Mouse (Mus musculus) brain, embryonic 18.5 days (tissue): ENCODE results near the gene C7.
"Not testable (repeated sequence)": the region's sequence is repeated elsewhere in the genome, so short reads cannot be mapped to it uniquely, and the experiment has no call there.

Source experiments
- DNase-seq: peaks from one replicate; pipeline ENCODE4 v3.0.0-alpha.2; 2012; ENCODE audit warnings: low read depth, low spot score

Gene C7

DNA sequence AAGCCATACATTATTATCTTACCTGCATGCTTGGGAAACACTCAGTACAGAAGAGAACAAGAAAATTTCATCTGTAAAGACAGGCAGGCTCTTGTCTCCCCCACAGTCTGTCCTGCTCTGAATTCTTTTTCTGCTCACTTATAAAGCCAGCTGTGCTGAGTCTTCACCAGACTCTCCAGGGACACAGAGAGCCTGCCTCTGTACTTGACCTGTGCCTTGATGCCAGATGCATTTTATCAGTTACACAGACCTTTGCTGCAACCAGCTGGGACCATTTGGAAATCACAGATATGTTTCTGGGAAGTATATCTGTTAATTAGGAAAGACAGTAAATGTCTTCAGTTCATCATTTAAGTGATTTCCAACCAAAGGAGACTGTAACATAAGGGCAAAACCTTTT is at the start of gene C7:
Gene C7, minus strand, starts transcription at position 106 of the 400 bp plus-strand sequence.
- DNase-seq, result no peak

DNA sequence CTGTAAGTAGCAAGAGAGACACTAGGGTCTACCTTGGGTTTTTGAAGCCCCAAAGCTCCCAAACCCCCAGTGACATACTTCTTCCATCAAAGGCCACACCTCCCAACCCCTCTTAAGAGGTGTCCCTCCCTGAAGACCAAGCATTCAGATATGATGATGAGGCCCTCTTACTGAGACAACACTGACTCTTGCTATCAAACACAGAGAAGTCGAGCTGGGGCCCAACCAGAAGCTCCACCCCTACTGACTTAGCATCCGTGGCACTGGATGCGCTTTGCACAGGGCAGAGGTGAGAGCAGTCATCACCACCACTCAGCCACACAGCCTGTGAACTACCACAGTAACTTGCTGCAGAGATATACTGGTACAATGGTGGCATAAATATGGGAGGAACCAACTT is 49.1 kb upstream of the C7 start:
- no peak for DNase-seq

DNA sequence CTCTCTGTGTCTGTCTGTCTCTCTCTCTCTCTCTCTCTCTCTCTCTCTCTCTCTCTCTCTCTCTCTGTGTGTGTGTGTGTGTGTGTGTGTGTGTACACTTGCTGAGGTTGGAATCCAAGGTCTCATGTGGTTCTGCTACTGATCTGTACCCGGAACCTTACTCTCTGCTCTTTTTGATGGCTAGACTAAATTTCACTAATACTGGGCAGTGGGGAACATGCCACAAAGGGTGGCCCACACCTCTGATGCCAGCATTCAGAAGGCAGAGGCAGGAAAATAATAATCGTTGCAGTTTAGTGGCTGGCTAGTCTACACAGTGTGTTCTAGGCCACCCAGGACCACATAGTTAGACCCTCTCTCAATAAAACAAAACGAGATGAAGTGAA is 45.1 kb upstream of the C7 start:
- DNase-seq, result no peak

DNA sequence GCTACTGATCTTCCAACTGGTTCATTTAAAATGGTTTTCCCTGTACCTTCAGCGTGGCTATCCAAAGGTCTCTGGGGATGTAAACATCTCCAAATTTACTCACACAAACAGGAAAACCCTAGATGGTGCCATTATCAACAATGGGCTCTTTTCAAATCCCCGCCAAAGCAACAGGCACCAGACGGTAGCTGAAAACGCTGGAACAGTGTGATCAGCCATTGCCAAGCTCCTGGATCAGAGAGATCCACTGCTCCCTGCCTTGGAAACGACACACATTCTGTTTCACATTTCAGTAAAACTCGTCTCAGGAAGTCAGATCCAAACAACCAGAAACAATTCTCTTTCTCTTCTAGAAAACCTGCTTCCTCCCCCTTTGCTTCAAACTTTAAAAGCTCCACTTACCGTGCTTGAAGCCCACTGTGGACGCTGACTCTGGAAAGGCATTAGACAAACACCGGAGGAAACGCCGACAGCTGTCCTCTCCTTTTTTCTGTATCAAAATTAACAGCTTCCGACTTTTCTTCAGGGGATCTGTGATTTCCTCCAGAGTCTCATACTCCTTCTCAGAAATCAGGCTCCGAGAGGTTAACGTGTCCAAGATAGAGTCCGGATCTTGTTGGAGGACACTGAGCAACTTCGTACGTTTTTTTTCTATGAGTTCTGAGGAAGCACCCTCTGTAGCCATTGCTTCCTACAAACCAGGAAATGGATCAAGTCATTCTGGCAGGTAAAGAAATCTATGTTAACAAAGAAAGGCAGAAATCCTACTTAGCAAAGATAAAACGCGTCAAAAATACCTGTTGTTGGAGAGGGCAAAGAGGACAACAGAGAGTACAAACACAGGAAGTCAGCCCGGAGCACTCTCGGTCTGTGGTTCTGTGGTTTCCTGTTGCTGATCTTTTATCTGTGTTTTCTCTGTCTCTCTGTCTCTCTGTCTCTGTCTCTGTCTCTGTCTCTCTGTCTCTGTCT is 44.4 kb upstream of the C7 start, which contains the start of gene Card6:
Gene Card6, minus strand, starts transcription at position 854 of the 969 bp plus-strand sequence.
- no peak for DNase-seq

DNA sequence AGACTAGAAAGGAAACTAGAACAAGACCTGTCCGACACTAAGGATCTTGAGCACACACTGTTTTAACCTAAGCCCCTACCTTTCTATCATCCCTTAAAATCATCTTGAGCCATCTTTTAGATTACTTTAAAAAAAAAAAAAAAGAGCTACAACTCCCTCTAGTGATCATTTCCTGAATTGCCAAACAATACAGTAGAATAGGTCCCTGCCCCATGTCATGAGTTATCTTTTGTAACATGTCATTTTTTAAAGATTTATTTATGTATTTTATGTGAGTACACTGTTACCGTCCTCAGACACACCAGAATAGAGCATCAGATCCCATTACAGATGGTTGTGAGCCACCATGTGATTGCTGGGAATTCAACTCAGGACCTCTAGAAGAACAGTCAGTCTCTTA is 42.8 kb upstream of the C7 start:
- DNase-seq, result no peak

DNA sequence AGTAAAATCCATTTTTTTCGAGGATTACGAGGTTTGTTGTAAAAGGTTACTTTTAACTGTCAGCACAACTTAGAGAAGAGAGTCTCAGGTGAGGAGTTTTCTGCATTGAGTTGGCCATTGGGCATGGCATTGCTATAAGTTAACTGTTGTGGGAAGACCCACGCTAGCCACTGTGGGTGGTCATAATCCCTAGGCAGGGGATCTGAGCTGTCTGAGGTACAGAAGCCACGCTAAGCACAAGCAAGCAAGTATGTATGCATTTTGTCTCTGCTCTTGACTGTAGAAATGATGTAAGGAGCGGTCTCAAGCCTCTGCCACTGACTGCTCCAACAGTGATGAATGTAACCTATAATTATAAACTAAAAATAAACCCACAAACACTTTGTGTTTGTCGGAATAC is 42.4 kb upstream of the C7 start:
- DNase-seq, result no peak

DNA sequence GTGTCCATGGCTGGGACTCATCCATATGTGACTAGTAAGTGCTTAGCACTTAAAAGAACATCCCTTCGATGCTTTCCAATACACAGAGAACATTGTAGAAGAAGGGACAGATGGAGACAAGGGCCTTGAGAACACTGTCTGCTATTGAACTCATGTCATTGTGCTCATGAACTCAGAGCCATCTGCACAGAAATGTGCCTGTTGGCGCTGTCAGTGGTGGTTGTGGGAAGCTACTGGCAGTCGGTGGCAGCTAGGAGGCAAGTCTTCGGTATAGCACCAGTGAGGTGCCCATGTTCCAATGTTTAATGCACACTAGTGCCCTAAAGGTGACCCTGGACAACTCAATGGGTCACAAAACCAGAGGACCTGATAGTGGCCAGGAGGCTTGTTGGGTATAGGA is 38.8 kb upstream of the C7 start:
- DNase-seq, result no peak

DNA sequence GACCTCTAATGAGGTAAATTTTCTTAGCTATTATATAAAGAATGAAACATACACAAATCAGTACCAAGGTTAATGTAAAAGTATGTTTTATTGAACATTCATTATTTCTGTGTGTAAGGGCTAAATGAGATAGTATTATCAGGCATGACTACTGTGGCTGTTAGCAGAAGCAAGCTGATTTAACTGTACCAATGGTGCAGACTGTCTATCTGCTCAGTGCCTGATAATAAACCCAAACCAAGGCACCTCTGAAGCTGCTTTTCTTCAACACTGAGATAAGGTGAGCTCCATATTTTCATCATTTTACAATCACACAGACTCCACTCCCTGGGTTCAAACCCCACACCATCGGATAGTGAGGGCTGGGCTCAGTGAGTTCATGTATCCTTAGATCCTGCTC is 33.8 kb upstream of the C7 start:
- DNase-seq, result no peak

DNA sequence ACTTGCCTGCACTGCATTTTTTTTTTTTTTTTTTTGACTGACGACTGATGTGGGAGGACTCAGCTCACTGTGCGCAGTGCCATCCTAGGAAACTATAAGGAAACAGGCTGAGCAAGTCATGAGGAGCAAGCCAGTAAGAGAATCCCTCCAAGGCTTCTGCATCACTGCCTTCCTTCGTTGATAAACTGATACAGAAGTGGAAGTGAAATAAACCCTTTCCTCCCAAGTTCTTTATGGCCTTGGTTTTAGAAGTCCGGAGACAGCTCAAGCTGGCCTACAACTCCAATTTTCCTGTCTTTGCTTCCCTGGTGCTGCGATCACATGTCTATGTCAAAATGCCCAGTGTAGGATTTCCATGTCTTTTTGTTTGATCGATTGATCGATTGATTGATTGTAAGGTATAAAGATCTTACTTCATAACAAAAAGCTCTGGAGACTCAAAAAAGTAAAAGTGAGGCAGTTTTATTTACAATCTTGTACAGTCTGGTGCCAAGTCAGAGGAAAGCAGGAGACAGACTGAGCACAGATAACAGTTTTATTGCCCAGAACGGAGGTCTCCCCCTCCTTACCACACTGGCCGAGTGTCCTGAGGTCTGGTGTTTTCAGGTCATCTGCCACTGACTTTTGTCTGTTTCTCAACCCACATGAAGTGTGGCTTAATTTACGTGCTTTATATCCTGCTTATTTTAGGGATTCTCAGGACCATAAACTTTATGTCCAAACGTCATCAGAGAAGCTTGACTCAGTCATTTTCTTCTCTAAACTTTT is 32.2 kb upstream of the C7 start:
- no peak for DNase-seq

DNA sequence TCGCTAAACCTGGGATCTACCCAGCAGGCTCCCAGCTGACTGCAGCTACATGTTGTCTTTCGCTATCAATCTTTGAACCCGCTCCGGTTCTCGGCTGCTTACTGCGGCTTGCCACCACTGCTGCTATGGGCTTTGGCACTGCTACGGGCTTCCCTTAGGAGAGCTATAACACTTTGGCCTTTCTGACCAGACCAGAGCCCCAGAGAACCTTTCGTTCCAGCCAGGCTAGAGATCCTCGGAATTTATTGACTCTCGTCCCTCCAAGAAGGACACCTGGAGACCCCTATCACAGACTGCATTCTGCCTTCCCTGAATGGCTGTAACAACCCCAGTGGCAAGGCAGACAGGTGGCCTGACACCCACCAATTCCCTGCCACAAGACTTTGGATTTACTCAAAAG is 26.6 kb upstream of the C7 start:
- no peak for DNase-seq

DNA sequence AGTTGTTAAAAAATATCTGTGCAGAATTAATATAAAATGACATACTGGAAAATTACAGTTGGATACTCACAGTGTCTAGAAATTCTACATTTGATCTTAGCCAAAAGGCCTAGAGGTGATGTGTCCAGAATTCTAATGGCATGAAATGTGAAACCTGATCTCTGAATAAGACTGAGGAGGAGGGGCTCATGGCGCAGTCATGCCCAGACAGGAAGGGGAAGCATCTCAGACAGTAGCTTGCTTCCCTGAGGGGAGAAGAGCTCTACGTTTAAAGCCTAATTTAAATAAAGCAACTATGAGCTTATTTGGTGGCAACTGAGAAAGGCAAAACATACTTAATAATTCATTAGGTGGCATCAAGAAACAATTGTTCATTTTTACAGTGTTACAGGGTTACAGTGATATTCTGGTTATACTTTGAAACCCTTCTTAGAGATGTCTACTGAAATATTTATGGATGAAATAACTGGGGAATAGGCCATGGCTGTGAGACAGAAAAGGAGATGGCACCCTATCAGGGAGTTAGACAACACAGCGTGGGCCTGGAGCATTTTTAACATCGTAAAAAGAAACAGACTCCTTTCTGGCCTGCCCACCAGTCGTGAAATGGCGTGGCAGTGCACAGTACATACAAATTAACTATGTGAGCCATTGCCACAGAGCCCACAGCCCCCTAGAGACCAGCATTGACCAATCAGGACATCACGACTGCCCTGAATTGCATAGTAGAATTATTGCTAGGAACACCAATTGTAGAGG is 25.5 kb upstream of the C7 start:
- DNase-seq, result no peak

DNA sequence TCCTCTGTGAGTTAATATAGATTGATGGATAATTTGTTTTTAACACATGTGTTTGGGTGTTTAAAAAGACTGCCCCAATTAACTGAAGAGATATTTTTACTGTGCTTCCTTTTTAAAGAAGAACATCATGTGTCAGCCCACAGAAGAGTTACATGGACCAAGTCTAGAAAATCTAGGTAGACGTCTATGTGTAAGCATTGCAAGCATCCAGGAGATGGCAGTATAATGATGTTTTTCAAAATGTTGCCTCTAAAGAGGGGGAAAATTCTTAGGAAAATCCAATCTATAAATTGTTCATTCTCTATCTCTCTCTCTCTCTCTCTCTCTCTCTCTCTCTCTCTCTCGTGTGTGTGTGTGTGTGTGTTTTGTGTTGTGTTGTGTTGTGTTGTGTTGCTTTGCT is 22.6 kb upstream of the C7 start:
- no peak for DNase-seq

DNA sequence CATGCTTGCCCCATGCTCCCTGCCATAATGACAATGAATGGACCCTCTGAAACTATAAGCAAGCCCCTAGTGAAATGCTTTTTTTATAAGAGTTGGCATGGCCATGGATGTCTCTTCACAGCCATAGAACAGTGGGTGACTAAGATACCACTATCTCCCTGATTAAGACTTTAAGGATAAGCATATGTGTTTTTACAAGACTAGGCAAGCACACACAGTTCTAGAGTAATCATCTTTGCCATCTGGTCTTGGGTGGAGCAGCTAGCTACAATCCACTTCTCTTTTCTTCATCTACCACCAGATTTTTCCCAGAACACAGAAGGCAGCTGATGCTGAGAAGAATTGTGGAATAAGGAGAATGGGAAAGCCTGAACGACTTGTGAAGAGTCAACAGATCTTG is 17.7 kb upstream of the C7 start:
- no peak for DNase-seq

DNA sequence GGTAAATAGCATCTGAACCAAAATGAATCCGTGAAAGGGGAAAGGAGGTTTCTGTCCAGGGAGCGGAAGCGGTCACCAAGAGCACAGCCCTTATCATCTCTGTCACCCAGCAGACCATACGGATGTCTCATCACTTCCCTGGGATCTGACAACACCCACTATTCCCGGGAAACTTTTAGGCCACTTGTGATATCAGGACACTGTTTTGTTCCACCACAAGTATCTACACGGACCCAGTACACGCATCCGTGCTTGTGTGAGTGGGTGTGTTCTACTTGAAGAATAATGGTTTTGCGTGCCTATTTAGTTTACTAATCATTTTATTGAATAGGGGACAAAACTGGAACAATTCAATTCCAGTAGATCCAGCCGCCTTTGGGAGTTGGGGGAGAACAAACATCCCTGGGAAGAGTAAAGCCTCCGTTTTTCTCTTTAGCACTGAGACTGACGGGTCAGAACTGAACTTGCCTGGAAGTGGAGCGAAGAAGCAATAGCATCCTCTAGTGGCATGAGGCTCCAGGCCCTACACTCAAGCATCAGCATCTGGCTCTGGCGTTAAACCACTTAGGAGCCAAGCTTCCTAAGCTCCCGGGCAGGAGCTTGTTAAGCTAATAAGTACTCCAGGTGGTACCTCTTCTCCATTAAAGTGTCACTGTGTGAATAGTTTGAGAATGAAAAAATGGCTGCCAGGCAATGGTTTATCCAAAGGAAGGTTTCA is 5.4 kb upstream of the C7 start:
- DNase-seq, result peak; percentile 28

DNA sequence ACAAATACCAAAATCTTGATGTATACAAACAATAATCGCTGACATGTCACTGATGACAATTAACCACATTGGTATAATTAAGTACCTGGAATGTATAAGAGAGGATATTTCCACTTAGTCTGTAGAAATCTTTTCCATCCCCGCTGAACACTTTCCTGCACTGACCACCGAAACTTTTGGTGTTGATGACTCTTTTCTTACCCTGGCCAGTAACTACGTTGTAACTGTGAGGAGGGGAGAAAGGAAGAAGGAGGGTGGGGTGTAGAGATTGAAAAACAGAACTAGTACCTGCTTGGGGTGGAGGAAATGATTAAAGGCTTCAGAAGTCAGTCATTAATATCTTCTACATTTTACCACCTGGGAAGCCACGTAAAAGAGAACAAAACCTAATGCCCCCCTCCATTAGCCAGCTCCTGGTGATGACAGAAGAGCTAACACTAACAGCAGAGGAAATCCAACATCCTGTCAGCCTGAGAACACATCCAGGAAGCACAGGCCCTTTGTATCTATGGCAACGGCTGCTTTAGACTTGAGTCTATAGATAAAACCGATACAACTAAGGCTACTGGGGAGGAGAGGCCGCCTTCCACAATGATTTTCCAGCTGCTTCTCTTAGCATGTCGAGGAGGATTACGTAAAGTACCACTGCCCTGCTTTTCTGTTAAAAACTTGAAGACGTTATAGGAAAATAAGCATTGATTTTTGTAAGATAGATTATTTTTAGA is 17.8 kb downstream of the C7 start:
- peak; percentile 42 for DNase-seq

DNA sequence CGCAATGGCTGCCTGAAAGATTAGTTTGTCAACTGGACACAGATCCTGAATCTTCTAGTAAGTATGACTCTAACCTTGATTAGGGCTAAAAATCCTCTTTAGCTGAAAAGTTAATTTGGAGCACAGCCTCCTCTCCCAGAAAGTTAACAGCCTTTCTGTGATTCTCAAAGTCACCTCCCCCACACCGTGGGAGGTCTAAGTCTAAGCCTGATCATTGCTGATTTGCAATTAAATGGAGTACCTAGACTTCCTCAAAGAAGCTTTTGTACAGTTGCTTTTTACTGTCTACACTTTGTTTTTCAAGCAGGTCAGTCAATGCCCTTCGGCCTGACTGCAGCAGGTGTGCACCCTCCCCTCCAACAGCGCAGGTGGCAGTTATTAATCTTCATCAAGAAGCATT is 34.3 kb downstream of the C7 start:
- DNase-seq, result no peak

DNA sequence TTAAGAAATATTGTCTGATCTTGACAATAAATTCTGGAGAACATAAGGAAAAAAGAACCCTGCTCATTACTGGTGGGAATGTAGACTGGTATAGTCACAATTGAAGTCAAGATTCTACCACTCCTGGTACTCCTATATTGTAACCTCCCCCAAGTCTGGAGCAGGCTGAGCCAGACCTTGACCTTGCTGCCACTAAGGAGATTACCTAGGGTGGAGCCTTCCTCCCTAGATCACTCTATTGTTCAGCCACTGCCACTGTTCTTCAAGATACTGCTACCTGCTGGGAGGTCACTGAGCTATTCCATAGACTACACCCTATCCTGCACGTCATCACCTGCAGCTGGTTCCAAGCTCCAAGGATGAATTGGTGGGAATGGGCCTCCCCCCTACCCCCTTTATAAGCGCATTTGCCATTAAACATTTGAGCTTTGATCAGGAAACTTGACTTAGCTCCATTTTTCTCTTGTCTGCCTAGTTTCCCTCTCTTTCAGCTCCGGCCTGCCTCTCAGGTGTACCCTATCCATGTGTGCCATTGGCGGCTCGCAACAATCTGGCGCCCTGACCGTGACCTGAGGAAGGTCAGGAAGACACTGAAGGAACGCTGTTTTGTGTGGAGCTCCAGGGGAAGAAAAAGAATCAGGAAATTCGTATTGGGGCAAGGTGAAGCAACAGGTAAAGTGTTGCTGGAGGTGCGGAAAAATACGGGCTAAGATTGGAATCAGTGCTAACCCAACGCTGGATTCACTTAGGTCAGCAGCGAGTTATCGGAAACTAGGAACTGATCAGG is 39.9 kb downstream of the C7 start:
- not testable (repeated sequence) for DNase-seq

DNA sequence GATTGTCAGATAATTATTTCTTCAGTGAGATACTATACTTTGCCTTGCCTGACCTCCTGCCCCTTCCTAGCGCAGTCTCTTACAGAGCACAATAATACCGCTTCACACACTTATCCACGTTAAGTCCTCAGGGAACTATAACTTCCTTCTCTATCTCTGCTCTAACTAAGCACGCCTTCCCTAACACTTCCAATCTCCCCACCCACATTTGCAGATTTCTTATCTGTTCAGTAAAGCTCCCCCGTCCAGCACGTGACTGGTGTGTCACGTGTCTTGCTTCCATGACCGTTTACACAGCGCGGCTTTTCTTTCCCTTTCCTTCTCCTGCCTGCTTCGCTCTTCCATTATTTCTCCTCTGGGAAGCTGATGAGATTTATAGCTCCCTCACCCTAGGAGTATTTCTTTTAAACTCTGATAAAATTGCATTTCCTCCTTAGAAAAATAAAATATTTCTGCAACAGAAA is 53.9 kb downstream of the C7 start:
- no peak for DNase-seq

DNA sequence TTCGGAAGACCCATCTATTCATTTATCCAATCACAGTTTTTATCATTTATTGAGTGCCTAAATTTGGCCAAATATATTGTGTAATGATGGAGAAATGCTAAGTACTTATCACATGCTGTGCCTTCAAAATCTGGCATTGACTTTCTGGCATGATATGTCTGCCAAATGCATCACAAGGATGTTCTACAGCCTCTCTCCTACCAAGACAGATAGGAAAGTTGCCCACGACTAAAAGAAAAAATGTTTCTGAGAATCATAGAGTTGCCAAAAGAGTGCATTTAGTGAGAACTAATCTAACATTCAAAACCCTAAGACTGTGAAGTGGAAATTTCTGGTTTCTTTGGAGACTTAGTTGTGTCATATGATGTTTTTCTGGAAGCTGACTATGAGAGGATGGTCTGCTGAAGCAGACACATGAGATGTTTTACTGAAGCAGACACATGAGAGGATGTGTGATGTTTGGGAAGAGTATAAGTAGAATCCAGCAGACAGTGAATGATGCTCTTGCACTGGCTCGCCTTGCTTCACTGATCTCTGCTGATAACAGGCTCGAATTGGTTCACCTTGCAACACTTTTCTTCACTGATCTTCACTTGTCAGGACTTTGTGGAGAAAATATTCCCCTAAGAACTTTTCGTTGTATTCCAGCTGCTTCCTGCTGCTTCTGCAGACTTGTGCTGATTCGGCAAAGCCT is 59.9 kb downstream of the C7 start:
- DNase-seq, result peak; percentile 6
